ENCODE assay signal across 30 mouse cellular contexts in genomic region chr10:9439072-9439471, GRCm38 (mm10).
DNase-seq lines count a peak whose midpoint lies in the region; ATAC-seq and TF ChIP-seq lines count a peak whose summit lies in the region.
"Had no signal": no experiment of that assay in that cellular context is flagged by ENCODE, and none has a peak within 500 bp of the region (broad histone marks: within the 10 kb centered on the region; RNA-seq: fewer than 3 reads in every experiment).

No protein-coding gene starts in this region.

- 62% methylated on average over 4 of the region's 4 CpGs for WGBS in forebrain, embryonic 10.5 days
- 67% methylated on average over 4 of the region's 4 CpGs for WGBS in forebrain, postnatal 0 days
- 73% methylated on average over 4 of the region's 4 CpGs for WGBS in hindbrain, embryonic 11.5 days
- 58% methylated on average over 4 of the region's 4 CpGs for WGBS in hindbrain, embryonic 14.5 days

- H3K9ac ChIP-seq in forebrain, postnatal 0 days: no peak overlapping the region
- H3K9ac ChIP-seq in hindbrain, embryonic 11.5 days (ENCODE audit: low read depth, low read length): no peak overlapping the region
- no peak overlapping the region for H3K9ac ChIP-seq in hindbrain, embryonic 14.5 days
- H3K9ac ChIP-seq: forebrain, embryonic 15.5 days; heart, embryonic 12.5 days; heart, embryonic 15.5 days; hindbrain, embryonic 12.5 days; intestine, embryonic 15.5 days had no signal

- no peaks in the 10 kb centered on the region for H3K27me3 ChIP-seq in forebrain, embryonic 10.5 days (ENCODE audit: poor library complexity, severe bottlenecking)
- H3K27me3 ChIP-seq in forebrain, postnatal 0 days (ENCODE audit: insufficient read depth, low read length): no peaks in the 10 kb centered on the region
- H3K27me3 ChIP-seq in hindbrain, embryonic 11.5 days (ENCODE audit: control insufficient read depth, insufficient read depth, low read length): no peaks in the 10 kb centered on the region
- no peaks in the 10 kb centered on the region for H3K27me3 ChIP-seq in hindbrain, embryonic 14.5 days (ENCODE audit: control insufficient read depth, insufficient read depth, low read length)
- H3K27me3 ChIP-seq: CH12.LX; forebrain, embryonic 15.5 days; heart, embryonic 12.5 days; heart, embryonic 15.5 days; hindbrain, embryonic 12.5 days; intestine, embryonic 15.5 days had no signal

- ATAC-seq in forebrain, postnatal 0 days: no peak
- ATAC-seq in hindbrain, embryonic 11.5 days (ENCODE audit: low FRiP score): no peak
- ATAC-seq in hindbrain, embryonic 14.5 days (ENCODE audit: low FRiP score): no peak
- no peak for ATAC-seq in cerebellum, adult (ENCODE audit: insufficient number of reproducible peaks, low FRiP score, low TSS enrichment)
- ATAC-seq: forebrain, embryonic 15.5 days; hindbrain, embryonic 16.5 days; intestine, embryonic 15.5 days; Patski had no signal

- no peak overlapping the region for H3K4me2 ChIP-seq in forebrain, postnatal 0 days (ENCODE audit: low read depth)
- no peak overlapping the region for H3K4me2 ChIP-seq in hindbrain, embryonic 11.5 days (replicated peaks; ENCODE audit: low read depth, low read length)
- H3K4me2 ChIP-seq in hindbrain, embryonic 14.5 days (replicated peaks): no peak overlapping the region
- H3K4me2 ChIP-seq: forebrain, embryonic 15.5 days; heart, embryonic 12.5 days; heart, embryonic 15.5 days; hindbrain, embryonic 12.5 days; intestine, embryonic 15.5 days had no signal

- H3K27ac ChIP-seq in forebrain, embryonic 10.5 days: 0 out of 2 replicates have a peak overlapping the region, but pooled peaks have one; percentile 40
- no peak overlapping the region for H3K27ac ChIP-seq in forebrain, postnatal 0 days (ENCODE audit: low read depth, low read length)
- no peak overlapping the region for H3K27ac ChIP-seq in hindbrain, embryonic 11.5 days (ENCODE audit: low read depth, low read length)
- no peak overlapping the region for H3K27ac ChIP-seq in hindbrain, embryonic 14.5 days
- H3K27ac ChIP-seq: forebrain, embryonic 15.5 days; gastrocnemius, adult 2 months; heart, embryonic 15.5 days; hindbrain, embryonic 12.5 days; intestine, embryonic 15.5 days had no signal

- DNase-seq in forebrain, embryonic 10.5 days (ENCODE audit: extremely low spot score, low spot score): no peak
- no peak for DNase-seq in forebrain, postnatal 0 days
- peak; percentile 10 for DNase-seq in hindbrain, embryonic 11.5 days (ENCODE audit: low spot score)
- no peak for DNase-seq in hindbrain, embryonic 14.5 days (ENCODE audit: low spot score)
- peak; percentile 10 for DNase-seq in retina, postnatal 1 day
- no peak for DNase-seq in retina, embryonic 14.5 days (ENCODE audit: low spot score)
- DNase-seq: adrenal gland, postnatal 10 days; adrenal gland, postnatal 36 days; B cell, adult 2 months; cerebellum, adult 11 months; cerebellum, adult 2 months; cerebellum, adult 9-11 months; cerebellum, postnatal 25 days; gastrocnemius, adult 2 months; gastrocnemius, postnatal 14 days; heart, adult 18-20 months; heart, postnatal 14 days; heart, postnatal 4 days; kidney, adult 11 months had no signal

- H3K4me1 ChIP-seq in forebrain, embryonic 10.5 days: peaks cover 21% of the 10 kb centered on the region
- H3K4me1 ChIP-seq in forebrain, postnatal 0 days (ENCODE audit: insufficient read depth): no peaks in the 10 kb centered on the region
- no peaks in the 10 kb centered on the region for H3K4me1 ChIP-seq in hindbrain, embryonic 11.5 days (replicated peaks; ENCODE audit: control insufficient read depth, insufficient read depth, low read length)
- no peaks in the 10 kb centered on the region for H3K4me1 ChIP-seq in hindbrain, embryonic 14.5 days (replicated peaks; ENCODE audit: control insufficient read depth, insufficient read depth, low read length)
- H3K4me1 ChIP-seq: forebrain, embryonic 15.5 days; heart, embryonic 15.5 days; hindbrain, embryonic 12.5 days; intestine, embryonic 15.5 days had no signal

- no peaks in the 10 kb centered on the region for H3K36me3 ChIP-seq in forebrain, embryonic 10.5 days (replicated peaks)
- H3K36me3 ChIP-seq in forebrain, postnatal 0 days (ENCODE audit: insufficient read depth): no peaks in the 10 kb centered on the region
- H3K36me3 ChIP-seq in hindbrain, embryonic 11.5 days (ENCODE audit: control insufficient read depth, insufficient read depth, low read length): no peaks in the 10 kb centered on the region
- H3K36me3 ChIP-seq in hindbrain, embryonic 14.5 days (replicated peaks; ENCODE audit: control insufficient read depth, insufficient read depth): no peaks in the 10 kb centered on the region
- H3K36me3 ChIP-seq: forebrain, embryonic 15.5 days; G1E; heart, embryonic 12.5 days; heart, embryonic 15.5 days; hindbrain, embryonic 12.5 days; intestine, embryonic 15.5 days had no signal

- H3K4me3 ChIP-seq in forebrain, embryonic 10.5 days: no peak overlapping the region
- no peak overlapping the region for H3K4me3 ChIP-seq in forebrain, postnatal 0 days (ENCODE audit: low read depth, low read length)
- no peak overlapping the region for H3K4me3 ChIP-seq in hindbrain, embryonic 11.5 days (ENCODE audit: low read depth, low read length)
- H3K4me3 ChIP-seq in hindbrain, embryonic 14.5 days (replicated peaks; ENCODE audit: low read length): no peak overlapping the region
- H3K4me3 ChIP-seq: erythroblast, embryonic 14.5 days; forebrain, embryonic 15.5 days; gastrocnemius, adult 2 months; heart, embryonic 12.5 days; heart, embryonic 15.5 days; hindbrain, embryonic 12.5 days; intestine, embryonic 15.5 days had no signal

- no peak for TF ChIP-seq CTCF in forebrain, postnatal 0 days (IDR thresholded peaks at IDR 0.05; ENCODE audit: low read depth)

- no peaks in the 10 kb centered on the region for H3K9me3 ChIP-seq in forebrain, embryonic 10.5 days
- no peaks in the 10 kb centered on the region for H3K9me3 ChIP-seq in forebrain, postnatal 0 days (ENCODE audit: low read length)
- H3K9me3 ChIP-seq in hindbrain, embryonic 11.5 days (ENCODE audit: control insufficient read depth, low read length): no peaks in the 10 kb centered on the region
- no peaks in the 10 kb centered on the region for H3K9me3 ChIP-seq in hindbrain, embryonic 14.5 days (ENCODE audit: control insufficient read depth, low read length)
- H3K9me3 ChIP-seq: forebrain, embryonic 15.5 days; heart, embryonic 12.5 days; heart, embryonic 15.5 days; hindbrain, embryonic 12.5 days; intestine, embryonic 15.5 days had no signal

Comparison
In these comparisons a context has a peak if more than half of its experiments do, and no peak if none do; other contexts are left out.
1. DNase-seq: peak in hindbrain, embryonic 11.5 days (single experiment) and retina, postnatal 1 day (single experiment); none in forebrain, embryonic 10.5 days (single experiment), forebrain, postnatal 0 days (single experiment), hindbrain, embryonic 14.5 days (single experiment) and retina, embryonic 14.5 days (single experiment).